Mouse (Mus musculus): Measurements from ENCODE around the gene Tbcc.

Tbcc gene

GRCm38 (mm10) chr17:46870204-46870798 lies 20.2 kb upstream of the Tbcc start:
- DNase-seq (ENCODE audit: extremely low spot score, low spot score) = no peak

DNA sequence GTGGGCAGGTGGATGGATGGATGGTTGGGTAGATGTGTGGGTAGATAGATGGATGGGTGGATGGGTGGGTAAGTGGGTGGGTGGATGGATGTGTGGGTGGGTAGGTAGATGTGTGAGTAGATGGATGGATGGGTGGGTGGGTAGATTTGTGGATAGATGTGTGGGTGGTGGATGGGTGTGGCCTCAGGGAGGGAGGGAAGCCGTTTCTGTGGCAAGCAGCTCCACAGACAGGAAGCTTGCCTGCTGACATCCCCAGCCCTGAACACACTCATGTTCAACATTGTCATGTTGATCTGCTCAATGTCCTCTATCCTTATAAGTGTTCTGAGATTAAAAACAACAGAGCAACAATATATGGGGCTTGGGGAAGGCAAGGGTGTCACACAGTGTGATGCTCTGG lies 19.6 kb upstream of the Tbcc start:
- DNase-seq (ENCODE audit: extremely low spot score, low spot score) = no peak

DNA sequence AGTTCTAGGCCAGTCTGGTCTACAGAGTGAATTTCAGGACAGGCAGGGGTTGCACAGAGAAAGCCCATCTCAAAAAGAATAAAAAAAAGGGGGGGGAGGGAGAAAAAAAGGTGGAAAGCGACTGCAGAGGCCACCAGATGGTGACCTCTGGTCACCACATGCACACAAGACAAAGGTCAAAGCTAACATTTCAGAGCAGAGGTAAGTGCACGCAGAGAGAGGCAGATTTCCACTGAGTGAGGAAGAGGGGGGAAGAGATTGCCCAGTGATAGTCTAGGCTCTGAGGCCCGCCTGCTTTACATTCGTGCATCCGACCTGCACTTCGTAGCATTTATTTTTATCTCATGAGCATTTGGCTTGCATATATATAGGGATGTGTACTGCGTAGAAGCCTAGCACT lies 17.7 kb upstream of the Tbcc start:
- DNase-seq (ENCODE audit: extremely low spot score, low spot score) = no peak

DNA sequence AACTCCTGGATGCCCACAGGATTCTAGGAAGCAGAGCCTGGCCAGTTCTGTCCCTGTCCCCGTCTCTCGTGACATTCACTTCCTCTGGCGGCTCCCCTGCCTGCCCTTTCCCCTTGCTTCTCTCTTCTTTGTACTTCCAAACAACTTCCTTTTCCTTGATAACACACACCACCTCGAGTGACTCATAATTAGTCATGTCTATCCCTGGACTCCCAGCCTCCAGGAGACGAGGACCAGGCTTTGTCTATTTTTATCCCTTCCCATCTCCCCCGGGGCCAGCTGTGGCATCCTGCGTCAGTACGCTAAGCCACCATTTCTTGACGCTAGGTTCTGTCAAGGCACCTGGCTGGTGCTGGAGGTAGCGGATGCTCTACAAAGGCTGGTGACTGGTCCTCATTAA lies 16.4 kb upstream of the Tbcc start:
- DNase-seq (ENCODE audit: extremely low spot score, low spot score) = no peak

DNA sequence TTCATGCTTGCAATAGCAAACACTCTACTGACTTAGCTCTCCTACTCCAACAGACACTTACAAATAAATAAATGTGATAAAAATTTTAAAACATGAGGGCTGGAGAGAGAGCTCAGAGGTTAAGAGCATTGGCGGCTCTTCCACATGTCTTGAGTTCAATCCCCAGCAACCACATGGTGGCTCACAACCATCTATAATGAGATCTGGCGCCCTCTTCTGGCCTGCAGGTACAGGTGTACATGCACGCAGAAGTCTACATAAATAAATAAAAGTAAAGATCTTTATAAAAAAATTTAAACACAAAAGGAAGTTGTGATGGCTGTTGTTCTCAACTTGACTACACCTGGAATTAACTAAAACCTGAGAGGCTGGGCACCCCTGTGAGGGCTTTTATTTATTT lies 14.9 kb upstream of the Tbcc start:
- DNase-seq (ENCODE audit: extremely low spot score, low spot score) = no peak

GRCm38 (mm10) chr17:46876371-46876950 lies 14.0 kb upstream of the Tbcc start:
- DNase-seq (ENCODE audit: extremely low spot score, low spot score) = no peak

GRCm38 (mm10) chr17:46877061-46877460 lies 13.4 kb upstream of the Tbcc start:
- no peak for DNase-seq (ENCODE audit: extremely low spot score, low spot score)

DNA sequence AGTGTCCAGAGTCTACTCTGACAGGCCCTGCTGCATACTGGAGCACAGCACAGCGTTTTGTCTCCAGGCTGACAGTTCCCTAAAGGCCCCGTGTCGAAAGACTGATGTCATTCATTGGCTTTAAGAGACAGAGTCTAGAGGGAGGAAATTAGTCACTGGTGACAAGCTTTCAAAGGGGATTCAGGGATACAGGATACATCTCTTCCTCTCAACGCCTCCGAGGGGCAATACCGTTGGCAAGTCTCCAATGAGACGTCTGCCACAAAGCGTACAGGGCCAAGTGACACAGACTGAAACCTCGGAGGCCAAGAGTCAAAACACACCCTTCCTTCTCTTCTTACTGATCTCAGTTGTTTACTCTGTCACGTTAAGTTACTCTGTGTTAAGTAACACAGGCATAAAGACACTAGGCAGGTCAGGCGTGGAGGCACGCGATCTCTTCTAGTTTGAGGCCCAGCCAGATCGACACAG lies 10.6 kb upstream of the Tbcc start:
- no peak for DNase-seq (ENCODE audit: extremely low spot score, low spot score)

- no peak for DNase-seq (ENCODE audit: extremely low spot score, low spot score)
Observed at GRCm38 (mm10) chr17:46880322-46880721, 10.2 kb upstream of the Tbcc start.

DNA sequence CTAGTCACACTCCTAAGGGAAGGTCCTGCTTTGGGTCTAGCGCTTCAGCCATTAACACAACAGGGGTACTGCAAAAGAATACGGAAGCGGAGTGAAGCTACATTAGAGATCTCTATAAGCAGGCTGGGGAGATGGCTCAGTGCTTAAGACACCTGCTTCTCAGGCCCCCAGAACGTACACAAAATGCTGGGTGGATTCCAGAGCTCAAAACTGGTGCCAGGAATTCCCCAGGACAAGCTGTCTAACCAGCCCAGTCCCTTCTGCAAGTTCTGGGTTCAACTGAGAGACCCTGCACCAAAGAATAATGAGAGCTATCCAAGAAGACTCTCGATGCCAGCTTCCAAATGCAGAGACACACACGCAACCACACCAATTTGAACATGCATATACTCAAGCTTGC lies 8.8 kb upstream of the Tbcc start:
- DNase-seq (ENCODE audit: extremely low spot score, low spot score) = no peak

DNA sequence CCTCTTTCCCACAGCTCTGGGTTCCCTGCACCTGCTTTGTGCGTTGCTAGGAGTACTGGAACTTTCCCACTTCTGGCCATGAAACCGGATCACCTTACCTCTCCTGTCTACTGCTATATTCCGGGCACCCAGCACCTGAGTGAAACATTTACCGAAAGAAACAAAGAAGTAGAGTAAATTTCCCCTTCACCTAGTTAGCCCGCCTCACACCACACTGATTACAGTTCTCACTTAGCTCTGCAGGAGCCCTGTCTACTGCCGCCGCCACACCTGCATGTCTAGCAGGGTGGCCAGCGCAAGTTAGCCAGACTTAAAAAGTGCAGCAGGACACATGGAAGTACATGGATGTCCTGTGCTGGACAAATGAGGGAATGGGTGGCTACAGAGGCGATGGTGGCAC lies 7.4 kb upstream of the Tbcc start:
- no peak for DNase-seq (ENCODE audit: extremely low spot score, low spot score)

- no peak for DNase-seq (ENCODE audit: extremely low spot score, low spot score)
Observed at GRCm38 (mm10) chr17:46884766-46885165, 5.7 kb upstream of the Tbcc start.

GRCm38 (mm10) chr17:46885218-46885909 lies 5.1 kb upstream of the Tbcc start:
- no peak for DNase-seq (ENCODE audit: extremely low spot score, low spot score)

DNA sequence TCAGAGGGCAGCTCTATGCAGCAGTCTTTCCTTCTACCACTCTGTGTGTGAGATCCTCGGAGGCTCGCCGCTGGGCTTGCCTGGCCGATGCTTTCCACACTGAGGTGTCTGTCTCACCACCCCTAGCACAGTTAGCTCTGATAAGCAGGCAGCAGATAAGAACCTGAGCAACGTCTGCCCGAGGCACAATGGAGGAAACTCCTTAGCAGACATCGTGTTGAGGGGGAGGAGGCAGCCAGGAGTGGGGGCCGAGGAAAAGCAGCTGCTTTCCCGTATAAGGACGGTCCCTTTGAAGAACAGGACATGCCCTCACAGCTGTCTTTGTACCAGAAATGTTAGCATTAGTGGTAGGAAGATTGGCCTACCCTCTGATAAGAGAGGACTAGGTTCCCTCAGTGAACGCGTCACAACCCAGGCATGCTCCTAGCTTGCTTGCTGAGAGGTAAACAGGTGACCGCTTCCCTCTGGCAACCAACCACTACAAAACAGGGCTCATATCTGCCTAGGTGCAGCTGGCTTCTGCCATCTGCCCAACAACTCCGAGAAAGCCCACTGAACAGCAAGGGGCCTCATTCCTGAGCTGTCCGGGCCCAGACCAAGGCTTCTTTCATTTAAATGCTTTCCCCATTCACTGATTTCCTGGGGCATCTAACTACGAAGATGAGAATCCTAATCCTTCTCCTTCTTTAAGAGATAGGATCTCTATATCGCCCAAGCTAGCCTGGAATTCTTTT lies 4.4 kb upstream of the Tbcc start:
- DNase-seq (ENCODE audit: extremely low spot score, low spot score) = no peak

DNA sequence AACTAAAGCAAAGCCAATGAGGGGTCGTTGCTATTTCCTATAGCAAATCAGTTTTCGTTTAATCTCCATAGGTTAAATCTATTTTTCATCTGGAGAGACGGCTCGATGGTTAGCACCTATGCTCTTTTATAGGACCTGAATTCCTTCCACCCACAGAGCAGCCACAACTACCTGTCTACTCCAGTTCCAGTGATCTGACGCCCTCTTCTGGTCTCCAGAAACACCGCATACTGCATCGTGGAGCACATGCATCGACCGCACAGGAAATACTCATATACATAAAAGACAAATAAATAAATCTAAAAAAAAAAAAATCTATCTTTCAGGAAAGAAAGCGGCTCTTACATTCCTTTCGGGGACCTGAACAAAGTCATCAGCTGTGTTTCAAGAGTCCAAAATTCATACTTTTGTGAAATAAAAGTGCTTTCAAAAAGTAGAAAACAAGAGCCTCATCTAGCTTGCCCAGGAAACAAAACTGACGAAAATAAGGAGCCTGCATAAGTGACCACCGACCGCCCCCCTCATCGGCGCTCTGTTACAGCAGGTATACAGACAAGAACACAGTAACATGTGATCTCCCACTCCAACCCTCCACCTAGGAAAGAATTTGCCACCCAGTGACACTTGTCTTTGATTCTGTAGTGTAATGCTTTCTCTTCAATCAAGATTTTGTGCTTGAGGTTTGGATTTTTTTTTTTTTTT lies 1.8 kb upstream of the Tbcc start:
- no peak for DNase-seq (ENCODE audit: extremely low spot score, low spot score)

GRCm38 (mm10) chr17:46889450-46890084 lies 917 bp upstream of the Tbcc start:
- DNase-seq (ENCODE audit: extremely low spot score, low spot score) = peak; percentile 71

GRCm38 (mm10) chr17:46890843-46891594 lies 535 bp downstream of the Tbcc start:
- peak; percentile 35 for DNase-seq (ENCODE audit: extremely low spot score, low spot score)

DNA sequence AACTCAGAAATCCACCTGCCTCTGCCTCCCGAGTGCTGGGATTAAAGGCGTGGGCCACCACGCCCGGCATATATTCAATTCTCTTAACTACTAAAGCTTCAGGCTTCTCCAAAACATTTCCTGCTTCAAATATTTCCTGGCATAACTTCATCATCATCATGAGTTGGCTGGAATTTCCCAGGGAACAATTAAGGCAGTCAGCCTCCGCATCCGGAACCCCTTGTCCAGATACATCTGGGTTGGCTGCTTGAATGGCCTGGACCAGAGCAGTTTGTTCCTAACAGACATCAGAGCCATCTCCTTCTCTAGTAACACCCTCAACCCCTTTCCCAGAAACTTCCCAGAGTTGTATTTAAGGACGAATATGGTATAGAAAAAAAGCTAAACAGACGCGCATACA lies 4.9 kb downstream of the Tbcc start:
- DNase-seq (ENCODE audit: extremely low spot score, low spot score) = no peak

DNA sequence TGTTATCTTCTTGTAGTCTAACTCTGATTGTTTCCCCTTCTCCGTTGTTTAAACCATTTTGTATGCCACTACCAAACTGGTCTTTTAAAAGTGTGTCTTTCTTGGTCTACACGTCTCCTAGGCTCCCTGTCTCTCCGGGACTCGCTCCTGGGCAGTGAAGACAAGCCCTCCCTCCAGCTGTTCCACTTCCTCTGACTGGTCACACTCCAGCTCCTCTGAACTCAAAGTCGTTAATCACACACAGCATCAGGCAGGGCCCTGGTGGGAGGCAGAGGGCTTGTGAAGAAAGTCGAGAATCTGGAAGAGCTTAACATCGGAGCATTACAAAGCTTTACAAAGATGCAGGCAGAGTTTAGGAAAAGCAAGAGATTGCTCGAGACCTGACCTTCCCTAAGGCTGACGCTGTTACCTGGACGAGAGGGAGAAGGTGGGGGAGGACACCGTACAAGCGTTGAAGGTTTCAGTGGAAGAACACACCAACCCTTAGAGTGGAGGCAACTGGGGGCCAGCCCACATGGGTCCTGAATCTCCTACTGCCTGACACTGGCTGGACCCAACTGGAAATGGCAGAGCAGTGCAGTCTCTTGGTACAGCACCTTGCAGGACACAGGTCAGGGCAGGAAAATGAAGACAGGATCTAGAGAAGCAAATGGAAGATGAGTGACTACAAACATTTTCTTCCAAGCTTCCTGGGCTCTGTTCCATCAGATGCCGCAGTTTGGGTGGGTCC lies 6.9 kb downstream of the Tbcc start:
- DNase-seq (ENCODE audit: extremely low spot score, low spot score) = peak; percentile 43

DNA sequence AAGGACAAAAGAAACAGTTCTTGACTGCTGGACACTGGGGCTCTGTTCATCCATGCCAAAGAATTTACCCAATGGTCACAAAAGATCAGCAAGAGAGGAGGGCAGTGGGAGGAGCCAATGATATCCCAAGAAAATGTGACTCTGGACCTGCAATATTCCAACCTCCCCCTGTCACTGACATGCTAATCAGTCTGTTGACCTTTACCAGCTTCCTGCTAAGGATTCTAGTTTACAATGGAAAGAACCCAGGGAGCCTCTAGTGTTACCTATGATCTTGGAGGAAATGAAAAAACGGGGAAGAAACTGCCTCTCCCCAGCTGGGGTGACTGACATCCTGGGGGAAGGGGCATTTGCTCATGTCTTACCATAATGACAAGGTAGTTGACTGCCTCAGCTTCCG lies 10.5 kb downstream of the Tbcc start:
- no peak for DNase-seq (ENCODE audit: extremely low spot score, low spot score)
